Mouse (Mus musculus): Measurements from ENCODE around the gene Gna15.
A peak's percentile ranks its signal among the peaks of the same experiment; 100 is the strongest.

Gna15 gene

GRCm38 (mm10) chr10:81525017-81525694, 1.1 kb upstream of the Gna15 start:
- DNase-seq (ENCODE audit: extremely low read depth, insufficient read length, low spot score), result no peak

- DNase-seq (ENCODE audit: extremely low read depth, insufficient read length, low spot score), result no peak
These were observed 455 bp downstream of the Gna15 start for GRCm38 (mm10) chr10:81523570-81523969.

GRCm38 (mm10) chr10:81523142-81523541, 883 bp downstream of the Gna15 start:
- no peak for DNase-seq (ENCODE audit: extremely low read depth, insufficient read length, low spot score)

- no peak for DNase-seq (ENCODE audit: extremely low read depth, insufficient read length, low spot score)
These were observed 4.1 kb downstream of the Gna15 start for GRCm38 (mm10) chr10:81519978-81520365.

- DNase-seq (ENCODE audit: extremely low read depth, insufficient read length, low spot score), result no peak
These were observed 4.6 kb downstream of the Gna15 start for GRCm38 (mm10) chr10:81519227-81519977.

GRCm38 (mm10) chr10:81518546-81518945, 5.5 kb downstream of the Gna15 start:
- DNase-seq (ENCODE audit: extremely low read depth, insufficient read length, low spot score), result no peak

GRCm38 (mm10) chr10:81517227-81517626, 6.8 kb downstream of the Gna15 start:
- no peak for DNase-seq (ENCODE audit: extremely low read depth, insufficient read length, low spot score)

- no peak for DNase-seq (ENCODE audit: extremely low read depth, insufficient read length, low spot score)
These were observed 10.2 kb downstream of the Gna15 start for GRCm38 (mm10) chr10:81513798-81514197.

GRCm38 (mm10) chr10:81510246-81510810, 13.7 kb downstream of the Gna15 start:
- no peak for DNase-seq (ENCODE audit: extremely low read depth, insufficient read length, low spot score)

- no peak for DNase-seq (ENCODE audit: extremely low read depth, insufficient read length, low spot score)
These were observed 16.1 kb downstream of the Gna15 start for GRCm38 (mm10) chr10:81507691-81508489.

- DNase-seq (ENCODE audit: extremely low read depth, insufficient read length, low spot score), result no peak
These were observed 16.9 kb downstream of the Gna15 start for GRCm38 (mm10) chr10:81507095-81507494.

GRCm38 (mm10) chr10:81505016-81505664, 18.9 kb downstream of the Gna15 start:
- no peak for DNase-seq (ENCODE audit: extremely low read depth, insufficient read length, low spot score)

GRCm38 (mm10) chr10:81502658-81503057, 21.4 kb downstream of the Gna15 start:
- peak; percentile 72 for DNase-seq (ENCODE audit: extremely low read depth, insufficient read length, low spot score)

GRCm38 (mm10) chr10:81501863-81502262, 22.2 kb downstream of the Gna15 start:
- no peak for DNase-seq (ENCODE audit: extremely low read depth, insufficient read length, low spot score)

GRCm38 (mm10) chr10:81500032-81500431, 24.0 kb downstream of the Gna15 start, which contains the start of gene S1pr4:
Gene S1pr4 (minus strand): TSS chr10:81500132.
- no peak for DNase-seq (ENCODE audit: extremely low read depth, insufficient read length, low spot score)

- DNase-seq (ENCODE audit: extremely low read depth, insufficient read length, low spot score), result no peak
These were observed 24.6 kb downstream of the Gna15 start for GRCm38 (mm10) chr10:81499250-81499901.

- no peak for DNase-seq (ENCODE audit: extremely low read depth, insufficient read length, low spot score)
These were observed 25.4 kb downstream of the Gna15 start for GRCm38 (mm10) chr10:81498316-81499249.

- no peak for DNase-seq (ENCODE audit: extremely low read depth, insufficient read length, low spot score)
These were observed 26.4 kb downstream of the Gna15 start for GRCm38 (mm10) chr10:81497401-81498270.

All from 3134 (cell line).